Comparison of ENCODE assay signal across 21 mouse cellular contexts in genomic region chr9:106410086-106410650, GRCm38 (mm10). TPM values are rescaled to one million over a fixed set of nuclear protein-coding genes. Genes with fewer than 3 reads are reported as not detected.
DNase-seq lines count a peak whose midpoint lies in the region; ATAC-seq lines count a peak whose summit lies in the region.
"Had no signal": no experiment of that assay in that cellular context is flagged by ENCODE, and none has a peak within 500 bp of the region (broad histone marks: within the 10 kb centered on the region; RNA-seq: fewer than 3 reads in every experiment).

No protein-coding gene starts in this region.

- H3K9ac ChIP-seq in heart, embryonic 11.5 days (ENCODE audit: low read depth, low read length): no peak overlapping the region
- no peak overlapping the region for H3K9ac ChIP-seq in forebrain, embryonic 15.5 days (replicated peaks)
- H3K9ac ChIP-seq in hindbrain, embryonic 11.5 days (ENCODE audit: low read depth, low read length): no peak overlapping the region
- H3K9ac ChIP-seq: hindbrain, embryonic 13.5 days; limb, embryonic 13.5 days; midbrain, embryonic 13.5 days; neural tube, embryonic 13.5 days had no signal

- H3K27ac ChIP-seq in heart, embryonic 10.5 days: peak overlapping the region; percentile 32; the same call in 1 of the 2 replicates
- no peak overlapping the region for H3K27ac ChIP-seq in heart, embryonic 11.5 days (ENCODE audit: low read depth, low read length)
- H3K27ac ChIP-seq in embryonic facial prominence, embryonic 10.5 days (replicated peaks): peak overlapping the region; percentile 48; the same call in 1 of the 2 replicates
- H3K27ac ChIP-seq in forebrain, embryonic 15.5 days (replicated peaks): no peak overlapping the region
- H3K27ac ChIP-seq in hindbrain, embryonic 11.5 days (ENCODE audit: low read depth, low read length): no peak overlapping the region
- H3K27ac ChIP-seq: hindbrain, embryonic 13.5 days; limb, embryonic 13.5 days; midbrain, embryonic 13.5 days; neural tube, embryonic 13.5 days had no signal

- H3K4me2 ChIP-seq in heart, embryonic 11.5 days: no peak overlapping the region
- H3K4me2 ChIP-seq in forebrain, embryonic 15.5 days (replicated peaks): no peak overlapping the region
- H3K4me2 ChIP-seq in hindbrain, embryonic 11.5 days (replicated peaks; ENCODE audit: low read depth, low read length): no peak overlapping the region
- H3K4me2 ChIP-seq: hindbrain, embryonic 13.5 days; limb, embryonic 13.5 days; midbrain, embryonic 13.5 days; neural tube, embryonic 13.5 days had no signal

- ATAC-seq in heart, embryonic 11.5 days (replicated peaks; ENCODE audit: insufficient number of reproducible peaks, low FRiP score, low TSS enrichment): no peak
- 0 out of 2 replicates have a peak, but pooled peaks have one; percentile 48 for ATAC-seq in forebrain, embryonic 15.5 days (replicated peaks)
- ATAC-seq in hindbrain, embryonic 11.5 days (ENCODE audit: low FRiP score): no peak
- ATAC-seq: inflammation-experienced regulatory T-cells, adult 6 months; midbrain, embryonic 13.5 days; Patski had no signal

- H3K4me1 ChIP-seq in heart, embryonic 10.5 days: peaks cover 65% of the 10 kb centered on the region
- H3K4me1 ChIP-seq in heart, embryonic 11.5 days (ENCODE audit: control insufficient read depth, insufficient read depth, low read length): peaks cover 26% of the 10 kb centered on the region
- H3K4me1 ChIP-seq in embryonic facial prominence, embryonic 10.5 days: peaks cover 58% of the 10 kb centered on the region
- H3K4me1 ChIP-seq in forebrain, embryonic 15.5 days: peaks cover 10% of the 10 kb centered on the region; the same call in 1 of the 2 replicates
- no peaks in the 10 kb centered on the region for H3K4me1 ChIP-seq in hindbrain, embryonic 11.5 days (replicated peaks; ENCODE audit: control insufficient read depth, insufficient read depth, low read length)

- no peak for DNase-seq in heart, embryonic 10.5 days (ENCODE audit: low spot score)
- DNase-seq in embryonic facial prominence, embryonic 10.5 days (ENCODE audit: low spot score): no peak
- peak; percentile 88 for DNase-seq in retina, postnatal 1 day
- no peak for DNase-seq in urinary bladder, postnatal 25 days (ENCODE audit: low spot score)
- no peak for DNase-seq in hindbrain, embryonic 11.5 days (ENCODE audit: low spot score)
- DNase-seq: adrenal gland, adult 8-10 months; cerebellum, adult 9-11 months; embryo, embryonic 11 days; kidney, adult 8-10 months; kidney, postnatal 14 days; lung, postnatal 10 days; right cerebral cortex, postnatal 4 days; thymus, adult 2 months had no signal

- no peaks in the 10 kb centered on the region for H3K36me3 ChIP-seq in heart, embryonic 10.5 days
- no peaks in the 10 kb centered on the region for H3K36me3 ChIP-seq in heart, embryonic 11.5 days (ENCODE audit: control insufficient read depth, insufficient read depth, low read length)
- no peaks in the 10 kb centered on the region for H3K36me3 ChIP-seq in embryonic facial prominence, embryonic 10.5 days (replicated peaks)
- no peaks in the 10 kb centered on the region for H3K36me3 ChIP-seq in forebrain, embryonic 15.5 days
- no peaks in the 10 kb centered on the region for H3K36me3 ChIP-seq in hindbrain, embryonic 11.5 days (ENCODE audit: control insufficient read depth, insufficient read depth, low read length)
- H3K36me3 ChIP-seq: hindbrain, embryonic 13.5 days; limb, embryonic 13.5 days; midbrain, embryonic 13.5 days; neural tube, embryonic 13.5 days had no signal

- 84% methylated on average over 2 of the region's 2 CpGs for WGBS in heart, embryonic 10.5 days
- 64% methylated on average over 2 of the region's 2 CpGs for WGBS in heart, embryonic 11.5 days (ENCODE audit: insufficient replicate concordance)
- 73% methylated on average over 2 of the region's 2 CpGs for WGBS in embryonic facial prominence, embryonic 10.5 days
- WGBS in forebrain, embryonic 15.5 days: 14% methylated on average over 2 of the region's 2 CpGs
- WGBS in hindbrain, embryonic 11.5 days: 82% methylated on average over 2 of the region's 2 CpGs

- H3K27me3 ChIP-seq in heart, embryonic 10.5 days (ENCODE audit: insufficient read depth, poor library complexity, severe bottlenecking): no peaks in the 10 kb centered on the region
- H3K27me3 ChIP-seq in heart, embryonic 11.5 days (ENCODE audit: control insufficient read depth, insufficient read depth, low read length): no peaks in the 10 kb centered on the region
- H3K27me3 ChIP-seq in embryonic facial prominence, embryonic 10.5 days (replicated peaks; ENCODE audit: low read depth, poor library complexity, severe bottlenecking): no peaks in the 10 kb centered on the region
- H3K27me3 ChIP-seq in forebrain, embryonic 15.5 days: no peaks in the 10 kb centered on the region
- H3K27me3 ChIP-seq in hindbrain, embryonic 11.5 days (ENCODE audit: control insufficient read depth, insufficient read depth, low read length): no peaks in the 10 kb centered on the region
- H3K27me3 ChIP-seq: hindbrain, embryonic 13.5 days; limb, embryonic 13.5 days; midbrain, embryonic 13.5 days; neural tube, embryonic 13.5 days; Patski had no signal

- no peaks in the 10 kb centered on the region for H3K9me3 ChIP-seq in heart, embryonic 10.5 days
- H3K9me3 ChIP-seq in heart, embryonic 11.5 days (replicated peaks; ENCODE audit: control insufficient read depth, low read length): no peaks in the 10 kb centered on the region
- H3K9me3 ChIP-seq in embryonic facial prominence, embryonic 10.5 days: peaks cover 4% of the 10 kb centered on the region; the same call in 1 of the 2 replicates
- H3K9me3 ChIP-seq in forebrain, embryonic 15.5 days: no peaks in the 10 kb centered on the region
- no peaks in the 10 kb centered on the region for H3K9me3 ChIP-seq in hindbrain, embryonic 11.5 days (ENCODE audit: control insufficient read depth, low read length)
- H3K9me3 ChIP-seq: hindbrain, embryonic 13.5 days; midbrain, embryonic 13.5 days; neural tube, embryonic 13.5 days had no signal

- no peak overlapping the region for H3K4me3 ChIP-seq in heart, embryonic 10.5 days
- H3K4me3 ChIP-seq in heart, embryonic 11.5 days (ENCODE audit: low read depth, low read length): no peak overlapping the region
- H3K4me3 ChIP-seq in embryonic facial prominence, embryonic 10.5 days: no peak overlapping the region
- H3K4me3 ChIP-seq in forebrain, embryonic 15.5 days: no peak overlapping the region
- H3K4me3 ChIP-seq in hindbrain, embryonic 11.5 days (ENCODE audit: low read depth, low read length): no peak overlapping the region
- H3K4me3 ChIP-seq: hindbrain, embryonic 13.5 days; limb, embryonic 13.5 days; midbrain, embryonic 13.5 days; neural tube, embryonic 13.5 days had no signal

RNA-seq across cellular contexts. Expression of gene Rpl29, which starts 19.1 kb away (rescaled TPM):
- polyA plus RNA-seq in heart, embryonic 10.5 days (2016; fragmentation: Nextera tagmentation; extraction: Ambion mirVana): 735 and 862 TPM in 2 replicates
- polyA plus RNA-seq in heart, embryonic 11.5 days (2014; fragmentation: Nextera tagmentation; extraction: Ambion mirVana): 695 and 851 TPM in 2 replicates
- polyA plus RNA-seq in embryonic facial prominence, embryonic 10.5 days (2016; fragmentation: Nextera tagmentation; extraction: Ambion mirVana): 1,047 and 1,078 TPM in 2 replicates
- 615 and 643 TPM in 2 replicates for polyA plus RNA-seq in forebrain, embryonic 15.5 days (2015; fragmentation: Nextera tagmentation; extraction: Ambion mirVana)
- polyA plus RNA-seq in hindbrain, embryonic 11.5 days (2014; fragmentation: Nextera tagmentation; extraction: Ambion mirVana): 882 and 903 TPM in 2 replicates

RNA-seq across cellular contexts. Expression of gene Acy1, which starts 28.0 kb away (rescaled TPM):
- polyA plus RNA-seq in heart, embryonic 10.5 days (2016; fragmentation: Nextera tagmentation; extraction: Ambion mirVana): 31.2 and 45.1 TPM in 2 replicates
- polyA plus RNA-seq in heart, embryonic 11.5 days (2014; fragmentation: Nextera tagmentation; extraction: Ambion mirVana): 23.2 and 27.7 TPM in 2 replicates
- polyA plus RNA-seq in embryonic facial prominence, embryonic 10.5 days (2016; fragmentation: Nextera tagmentation; extraction: Ambion mirVana): 43.2 and 46.1 TPM in 2 replicates
- 33.1 and 36.4 TPM in 2 replicates for polyA plus RNA-seq in forebrain, embryonic 15.5 days (2015; fragmentation: Nextera tagmentation; extraction: Ambion mirVana)
- 26.4 and 30.3 TPM in 2 replicates for polyA plus RNA-seq in hindbrain, embryonic 11.5 days (2014; fragmentation: Nextera tagmentation; extraction: Ambion mirVana)

RNA-seq across cellular contexts. Expression of gene Abhd14b, which starts 37.1 kb away (rescaled TPM):
- polyA plus RNA-seq in heart, embryonic 10.5 days (2016; fragmentation: Nextera tagmentation; extraction: Ambion mirVana): 4.8 and 7.8 TPM in 2 replicates
- polyA plus RNA-seq in heart, embryonic 11.5 days (2014; fragmentation: Nextera tagmentation; extraction: Ambion mirVana): 4.7 and 5.0 TPM in 2 replicates
- polyA plus RNA-seq in embryonic facial prominence, embryonic 10.5 days (2016; fragmentation: Nextera tagmentation; extraction: Ambion mirVana): 6.0 and 6.4 TPM in 2 replicates
- polyA plus RNA-seq in forebrain, embryonic 15.5 days (2015; fragmentation: Nextera tagmentation; extraction: Ambion mirVana): 5.6 and 6.9 TPM in 2 replicates
- 4.2 and 6.0 TPM in 2 replicates for polyA plus RNA-seq in hindbrain, embryonic 11.5 days (2014; fragmentation: Nextera tagmentation; extraction: Ambion mirVana)

RNA-seq across cellular contexts. Expression of gene Abhd14a, which starts 37.3 kb away (rescaled TPM):
- polyA plus RNA-seq in heart, embryonic 10.5 days (2016; fragmentation: Nextera tagmentation; extraction: Ambion mirVana): 42.0 and 46.2 TPM in 2 replicates
- 41.2 and 41.9 TPM in 2 replicates for polyA plus RNA-seq in heart, embryonic 11.5 days (2014; fragmentation: Nextera tagmentation; extraction: Ambion mirVana)
- polyA plus RNA-seq in embryonic facial prominence, embryonic 10.5 days (2016; fragmentation: Nextera tagmentation; extraction: Ambion mirVana): 40.1 and 40.4 TPM in 2 replicates
- polyA plus RNA-seq in forebrain, embryonic 15.5 days (2015; fragmentation: Nextera tagmentation; extraction: Ambion mirVana): 64.8 and 68.5 TPM in 2 replicates
- polyA plus RNA-seq in hindbrain, embryonic 11.5 days (2014; fragmentation: Nextera tagmentation; extraction: Ambion mirVana): 31.2 and 34.7 TPM in 2 replicates

RNA-seq across cellular contexts. Expression of gene Dusp7, which starts 41.7 kb away (rescaled TPM):
- 14.4 and 21.0 TPM in 2 replicates for polyA plus RNA-seq in heart, embryonic 10.5 days (2016; fragmentation: Nextera tagmentation; extraction: Ambion mirVana)
- polyA plus RNA-seq in heart, embryonic 11.5 days (2014; fragmentation: Nextera tagmentation; extraction: Ambion mirVana): 19.8 and 22.0 TPM in 2 replicates
- polyA plus RNA-seq in embryonic facial prominence, embryonic 10.5 days (2016; fragmentation: Nextera tagmentation; extraction: Ambion mirVana): 29.5 and 30.8 TPM in 2 replicates
- polyA plus RNA-seq in forebrain, embryonic 15.5 days (2015; fragmentation: Nextera tagmentation; extraction: Ambion mirVana): 9.2 and 10.4 TPM in 2 replicates
- polyA plus RNA-seq in hindbrain, embryonic 11.5 days (2014; fragmentation: Nextera tagmentation; extraction: Ambion mirVana): 25.0 and 25.8 TPM in 2 replicates

Comparison
In these comparisons a context has a peak if more than half of its experiments do, and no peak if none do; other contexts are left out.
1. H3K27ac ChIP-seq: peak in heart, embryonic 10.5 days (single experiment) and embryonic facial prominence, embryonic 10.5 days (single experiment); none in heart, embryonic 11.5 days (single experiment), forebrain, embryonic 15.5 days (single experiment) and hindbrain, embryonic 11.5 days (single experiment).